Mouse (Mus musculus) megakaryocyte, embryonic 14.5 days (primary cell): ENCODE results near the gene Dcakd.

Experiments used
- FLI1 ChIP-seq: IDR thresholded peaks from 2 replicates; pipeline ENCODE4 v1.6.1; 2012; ENCODE audit warnings: low read length, inconsistent platforms, mixed read lengths
- GATA1 ChIP-seq: IDR thresholded peaks from 3 replicates; pipeline ENCODE4 v1.6.1; 2012; ENCODE audit warnings: mixed read lengths, low read length, inconsistent platforms, borderline replicate concordance

- no peak for TF ChIP-seq GATA1
- TF ChIP-seq FLI1, result no peak
Observed at GRCm38 (mm10) chr11:102945306-102946264, 82.5 kb downstream of the Dcakd start.
